Mouse (Mus musculus) MEL (cell line): Measurements from ENCODE around the gene Fam181b. TPM values are rescaled to one million over a fixed set of nuclear protein-coding genes. Genes with fewer than 3 reads are reported as not detected.

Source experiments
- DNase-seq: peaks from one replicate; pipeline ENCODE4 v3.0.0; 2011; ENCODE audit warnings: low read depth, low spot score
- H3K27ac ChIP-seq: 2 replicates; pipeline ENCODE4 v1.5.1; 2012; ENCODE audit warnings: low read depth, mild to moderate bottlenecking, control low read depth, low read length, moderate library complexity; ENCODE audit not compliant: control insufficient read depth
- H3K27me3 ChIP-seq, 2 experiments: fragments of 150-350 bp in 1 of 2; sonication (generic) in 1 of 2; 2 replicates each; pipeline ENCODE4 v1.6.1; 2012; ENCODE audit warnings: low read length in 2 of 2, mild to moderate bottlenecking in 2 of 2, improper control_type of control experiment in 1 of 2, moderate library complexity in 1 of 2; ENCODE audit not compliant: insufficient read depth in 2 of 2, control insufficient read depth in 1 of 2
- H3K36me3 ChIP-seq, 2 experiments: 2 replicates each; pipeline ENCODE4 v1.6.1; 2012 to 2014; ENCODE audit warnings: low read length in 2 of 2, improper control_type of control experiment in 1 of 2, inconsistent platforms in 1 of 2, mild to moderate bottlenecking in 1 of 2; ENCODE audit not compliant: insufficient read depth in 2 of 2, control insufficient read depth in 1 of 2
- H3K4me1 ChIP-seq, 2 experiments: fragments of 150-350 bp in 1 of 2; sonication (generic) in 1 of 2; 2 replicates each; pipeline ENCODE4 v1.6.1; 2012; ENCODE audit warnings: low read length in 2 of 2, improper control_type of control experiment in 1 of 2, mild to moderate bottlenecking in 1 of 2; ENCODE audit not compliant: insufficient read depth in 2 of 2, control insufficient read depth in 1 of 2
- H3K4me3 ChIP-seq, 2 experiments: fragments of 150-350 bp in 1 of 2; sonication (generic) in 1 of 2; 2 replicates each; pipeline ENCODE4 v1.5.1; 2012; ENCODE audit warnings: low read depth in 2 of 2, low read length in 2 of 2, mild to moderate bottlenecking in 2 of 2, moderate library complexity in 2 of 2, control low read depth in 1 of 2, improper control_type of control experiment in 1 of 2; ENCODE audit not compliant: control insufficient read depth in 1 of 2, insufficient read depth in 1 of 2
- H3K79me2 ChIP-seq: 2 replicates; pipeline ENCODE4 v1.6.1; 2012; ENCODE audit warnings: mild to moderate bottlenecking, low read length, moderate library complexity; ENCODE audit not compliant: control insufficient read depth, poor library complexity, insufficient read depth
- H3K9ac ChIP-seq: 2 replicates; pipeline ENCODE4 v1.6.1; 2012; ENCODE audit warnings: low read depth, mild to moderate bottlenecking, control low read depth, low read length, moderate library complexity; ENCODE audit not compliant: control insufficient read depth, poor library complexity, severe bottlenecking
- H3K9me3 ChIP-seq: fragments of 150-350 bp; sonication (generic); replicated peaks from 2 replicates; pipeline ENCODE4 v1.6.1; 2012; ENCODE audit warnings: mild to moderate bottlenecking, low read length, improper control_type of control experiment, moderate library complexity; ENCODE audit not compliant: insufficient read depth
- CHD1 ChIP-seq: IDR thresholded peaks from 2 replicates; pipeline ENCODE4 v1.6.1; 2012; ENCODE audit warnings: low read depth, mild to moderate bottlenecking, inconsistent platforms, low read length, improper control_type of control experiment
- CTCF ChIP-seq, 3 experiments: IDR thresholded peaks in 2 of 3; conservative IDR thresholded peaks in 1 of 3; 2 replicates each; pipeline ENCODE4 v1.5.1; 2011 to 2012; ENCODE audit warnings: low read length in 3 of 3, low read depth in 2 of 3, mild to moderate bottlenecking in 2 of 3, improper control_type of control experiment in 1 of 3, inconsistent platforms in 1 of 3, mixed read lengths in 1 of 3, moderate library complexity in 1 of 3; ENCODE audit not compliant: control insufficient read depth in 1 of 3, insufficient read depth in 1 of 3, poor library complexity in 1 of 3, severe bottlenecking in 1 of 3
- E2F4 ChIP-seq: IDR thresholded peaks from 2 replicates; pipeline ENCODE4 v1.6.1; 2011; ENCODE audit warnings: low read depth, low read length, improper control_type of control experiment, borderline replicate concordance
- ELF1 ChIP-seq: IDR thresholded peaks from 2 replicates; pipeline ENCODE4 v1.6.1; 2014; ENCODE audit warnings: low read depth, mild to moderate bottlenecking, inconsistent platforms, low read length, improper control_type of control experiment, moderate library complexity
- ETS1 ChIP-seq: IDR thresholded peaks from 2 replicates; pipeline ENCODE4 v1.6.1; 2012; ENCODE audit warnings: low read depth, mild to moderate bottlenecking, inconsistent platforms, low read length, improper control_type of control experiment, moderate library complexity
- GATA1 ChIP-seq: IDR thresholded peaks from 2 replicates; pipeline ENCODE4 v1.6.1; 2011; ENCODE audit warnings: low read depth, low read length, improper control_type of control experiment
- HCFC1 ChIP-seq: IDR thresholded peaks from 2 replicates; pipeline ENCODE4 v1.6.1; 2012; ENCODE audit warnings: low read depth, mild to moderate bottlenecking, inconsistent platforms, low read length, improper control_type of control experiment, moderate library complexity
- MAX ChIP-seq: IDR thresholded peaks from 2 replicates; pipeline ENCODE4 v1.6.1; 2011; ENCODE audit warnings: low read length, improper control_type of control experiment
- MXI1 ChIP-seq: IDR thresholded peaks from 2 replicates; pipeline ENCODE4 v1.6.1; 2011; ENCODE audit warnings: mild to moderate bottlenecking, low read depth, low read length, improper control_type of control experiment
- MYC ChIP-seq: IDR thresholded peaks from 2 replicates; pipeline ENCODE4 v1.6.1; 2011; ENCODE audit warnings: low read depth, mild to moderate bottlenecking, low read length, improper control_type of control experiment, moderate library complexity
- RAD21 ChIP-seq: IDR thresholded peaks from 2 replicates; pipeline ENCODE4 v1.6.1; 2011; ENCODE audit warnings: mild to moderate bottlenecking, low read depth, low read length, improper control_type of control experiment
- RCOR1 ChIP-seq: IDR thresholded peaks from 2 replicates; pipeline ENCODE4 v1.6.1; 2012; ENCODE audit warnings: low read depth, mild to moderate bottlenecking, inconsistent platforms, low read length, improper control_type of control experiment
- SIN3A ChIP-seq: IDR thresholded peaks from 2 replicates; pipeline ENCODE4 v1.6.1; 2012; ENCODE audit warnings: low read length, improper control_type of control experiment, inconsistent platforms
- TAL1 ChIP-seq: IDR thresholded peaks from 2 replicates; pipeline ENCODE4 v1.6.1; 2012; ENCODE audit warnings: mild to moderate bottlenecking, inconsistent platforms, low read length, moderate library complexity, mixed read lengths
- USF1 ChIP-seq: IDR thresholded peaks from 2 replicates; pipeline ENCODE4 v1.6.1; 2014; ENCODE audit warnings: low read depth, mild to moderate bottlenecking, inconsistent platforms, low read length, improper control_type of control experiment, moderate library complexity
- ZC3H11A ChIP-seq: IDR thresholded peaks from 2 replicates; pipeline ENCODE4 v1.6.1; 2012; ENCODE audit warnings: low read depth, mild to moderate bottlenecking, inconsistent platforms, low read length, improper control_type of control experiment
- ZKSCAN1 ChIP-seq: IDR thresholded peaks from 2 replicates; pipeline ENCODE4 v1.6.1; 2012; ENCODE audit warnings: low read depth, mild to moderate bottlenecking, inconsistent platforms, low read length, improper control_type of control experiment, moderate library complexity
- ZNF384 ChIP-seq: IDR thresholded peaks from 2 replicates; pipeline ENCODE4 v1.6.1; 2012; ENCODE audit warnings: low read depth, mild to moderate bottlenecking, inconsistent platforms, low read length, improper control_type of control experiment
- polyA plus RNA-seq, 2 experiments: library from polyadenylated mRNA; stranded (reverse) in 1 of 2; unstranded in 1 of 2; fragments of >175 nt in 1 of 2; fragments of >200 nt in 1 of 2; gene quantifications; 2 replicates each; pipeline versions ENCODE4 v1.2.1 to v1.2.4; 2012; ENCODE audit warnings: low replicate concordance in 2 of 2, low read depth in 1 of 2; ENCODE audit not compliant: insufficient read length in 2 of 2, insufficient read depth in 1 of 2, missing spikeins in 1 of 2
- total RNA-seq: library from RNA; depleted of rRNA; stranded (reverse); fragments of 300-350 nt; gene quantifications from 2 replicates; pipeline ENCODE4 v1.2.3, GENCODE M21; 2012

The Fam181b gene
- total and polyA plus RNA-seq, 3 experiments, result not detected

DNA sequence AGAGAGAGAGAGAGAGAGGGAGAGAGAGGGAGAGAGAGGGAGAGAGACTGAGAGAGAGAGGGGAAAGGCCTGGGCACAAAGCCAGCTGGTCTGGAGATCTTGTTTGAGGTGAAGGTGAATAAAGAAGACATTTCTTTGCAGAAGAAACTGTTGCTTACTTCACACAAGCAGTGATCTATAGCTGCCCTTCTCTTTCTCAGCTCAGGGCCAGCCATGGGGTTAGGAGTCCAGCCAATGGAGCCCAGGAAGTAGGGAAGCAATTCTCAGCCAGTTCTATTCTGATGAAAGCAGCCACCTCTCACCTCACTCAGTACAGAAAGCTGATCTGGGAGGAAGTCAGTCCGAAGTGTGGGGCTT is 41.2 kb upstream of the Fam181b start:
- Histone ChIP-seq H3K4me3 (no peak overlapping the region), H3K4me1 (no peaks in the 10 kb centered on the region), H3K79me2 (no peaks in the 10 kb centered on the region), H3K9ac (no peak overlapping the region), H3K27me3 (no peaks in the 10 kb centered on the region), H3K36me3 (no peaks in the 10 kb centered on the region), H3K9me3 (no peaks in the 10 kb centered on the region; the same call in 1 of the 2 replicates), H3K27ac (no peak overlapping the region)
- no peak for TF ChIP-seq RCOR1
- DNase-seq, result no peak

GRCm38 (mm10) chr7:93039542-93039941 is 40.1 kb upstream of the Fam181b start:
- no peak overlapping the region for H3K27ac ChIP-seq
- TF ChIP-seq MAX (no peak), MYC (no peak), TAL1 (no peak), ZC3H11A (no peak), SIN3A (no peak), ETS1 (no peak), CHD1 (no peak), ZNF384 (no peak), RCOR1 (no peak), CTCF (IDR thresholded peaks at IDR 0.05 in 2 of 3, conservative IDR thresholded peaks at IDR 0.05 in 1 of 3; ENCODE audit: control insufficient read depth in 1 of 3, insufficient read depth in 1 of 3, low read depth in 2 of 3, low read length in 3 of 3, poor library complexity in 1 of 3, severe bottlenecking in 1 of 3) (no peak), HCFC1 (no peak), RAD21 (no peak), E2F4 (no peak), ELF1 (no peak), ZKSCAN1 (no peak), GATA1 (no peak), USF1 (no peak), MXI1 (no peak)
- TF ChIP-seq, all 39 proteins: peak for 0
- H3K4me3 ChIP-seq, result no peak overlapping the region
- no peak for DNase-seq
- H3K79me2 ChIP-seq, result no peaks in the 10 kb centered on the region
- no peaks in the 10 kb centered on the region for H3K27me3 ChIP-seq
- no peaks in the 10 kb centered on the region for H3K36me3 ChIP-seq
- H3K4me1 ChIP-seq, result no peaks in the 10 kb centered on the region
- no peaks in the 10 kb centered on the region; the same call in 1 of the 2 replicates for H3K9me3 ChIP-seq
- no peak overlapping the region for H3K9ac ChIP-seq
